Mouse (Mus musculus) gonadal fat pad, adult 2 months (tissue): ENCODE measurements around the gene Trpm5. TPM values are rescaled to one million over a fixed set of nuclear protein-coding genes. Genes with fewer than 3 reads are reported as not detected.

Experiments used
- DNase-seq: peaks from one replicate; pipeline ENCODE4 v3.0.0-alpha.2; 2012; ENCODE audit warnings: low read depth
- polyA plus RNA-seq: library from polyadenylated mRNA; depleted of rRNA; stranded (reverse); fragments of >200 nt; gene quantifications from 2 replicates; pipeline ENCODE4 v1.2.3, GENCODE M21; 2012; rRNA removed

Gene Trpm5
- 0.35 and 0.36 TPM in 2 replicates for polyA plus RNA-seq

DNA sequence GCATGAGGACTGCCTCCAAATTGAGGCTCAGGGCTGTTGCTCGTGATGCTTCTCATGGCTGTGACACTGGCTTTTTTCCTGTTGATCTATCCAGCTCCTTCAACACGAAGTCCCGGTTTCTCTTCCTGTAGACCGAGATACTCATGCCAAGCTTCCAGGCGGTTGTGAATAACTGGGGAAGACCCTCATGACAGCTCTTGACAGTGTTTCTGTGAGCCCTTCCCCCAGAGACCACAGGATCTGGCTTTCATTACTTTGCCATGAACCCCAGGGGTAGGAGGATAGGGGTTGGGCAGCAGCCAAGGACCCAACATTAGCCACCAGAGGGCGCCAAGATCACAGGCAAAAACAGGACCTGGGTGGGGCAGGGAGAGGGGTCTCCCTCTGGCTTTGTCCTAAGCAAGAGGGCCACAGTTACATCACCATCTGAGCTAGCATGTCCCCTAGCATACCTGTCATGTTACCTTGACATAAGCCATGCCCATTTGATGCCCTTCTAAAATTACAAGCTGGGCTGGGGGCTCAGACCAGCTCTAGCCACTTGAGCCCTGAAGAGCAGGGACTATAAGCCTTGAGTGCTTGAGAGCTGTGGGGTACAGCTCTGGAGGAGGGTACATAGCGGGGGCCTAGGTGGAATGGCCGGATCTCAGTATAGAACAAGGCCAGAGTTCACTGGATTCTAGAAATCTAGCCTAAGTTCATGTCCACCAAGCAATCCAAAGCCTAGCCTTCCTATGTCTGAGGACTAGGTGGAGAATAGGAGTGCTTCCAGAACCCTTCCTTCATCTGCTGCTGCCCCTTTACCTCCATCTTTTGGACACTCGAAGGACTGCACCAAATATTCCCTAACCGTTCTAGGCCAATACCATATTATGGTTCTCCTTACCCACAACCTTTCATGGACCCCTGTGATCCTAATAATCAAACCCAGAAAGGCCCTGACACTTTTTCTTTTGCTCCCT, at the start of gene Trpm5:
Gene Trpm5, minus strand, starts transcription at position 51 of the 962 bp plus-strand sequence.
- no peak for DNase-seq

DNA sequence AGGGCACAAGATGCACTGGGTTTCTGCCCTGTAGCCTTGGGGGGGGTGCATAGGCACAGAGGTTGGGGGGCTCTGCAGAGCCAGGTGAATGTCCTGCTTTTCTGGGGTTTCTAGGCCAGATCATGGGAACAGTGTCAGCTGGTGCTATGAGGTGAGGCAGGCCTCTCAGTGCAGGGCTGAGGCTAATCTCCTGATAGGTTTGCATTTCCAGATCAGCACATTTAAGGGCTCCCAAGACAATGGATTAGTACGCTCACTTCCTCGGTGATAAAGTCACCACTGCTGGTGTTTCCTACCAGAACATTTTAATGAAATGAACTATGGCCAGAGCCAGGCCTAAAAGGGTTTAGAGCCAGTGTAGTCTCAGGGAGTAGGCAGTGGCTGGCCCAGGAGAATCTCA, 48.2 kb upstream of the Trpm5 start:
- no peak for DNase-seq

DNA sequence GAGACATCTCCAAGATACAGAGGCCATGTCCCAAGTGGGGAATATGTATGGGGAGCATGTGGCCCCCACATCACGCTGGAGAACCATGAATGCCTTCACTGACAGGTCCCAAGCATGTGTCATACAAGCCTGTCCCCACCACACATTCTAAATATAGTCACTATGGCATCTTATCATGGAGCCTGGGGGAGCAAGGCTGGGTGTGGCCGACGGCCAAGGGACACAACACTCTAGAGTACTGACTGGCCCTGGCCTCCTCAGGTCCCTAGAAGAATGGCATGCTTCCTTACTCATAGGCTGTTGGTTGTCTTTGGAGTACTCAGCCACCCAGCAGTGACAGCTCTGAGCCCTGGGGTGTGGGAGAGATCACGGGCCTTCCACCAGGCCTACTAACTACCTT, 45.5 kb upstream of the Trpm5 start:
- DNase-seq, result no peak

DNA sequence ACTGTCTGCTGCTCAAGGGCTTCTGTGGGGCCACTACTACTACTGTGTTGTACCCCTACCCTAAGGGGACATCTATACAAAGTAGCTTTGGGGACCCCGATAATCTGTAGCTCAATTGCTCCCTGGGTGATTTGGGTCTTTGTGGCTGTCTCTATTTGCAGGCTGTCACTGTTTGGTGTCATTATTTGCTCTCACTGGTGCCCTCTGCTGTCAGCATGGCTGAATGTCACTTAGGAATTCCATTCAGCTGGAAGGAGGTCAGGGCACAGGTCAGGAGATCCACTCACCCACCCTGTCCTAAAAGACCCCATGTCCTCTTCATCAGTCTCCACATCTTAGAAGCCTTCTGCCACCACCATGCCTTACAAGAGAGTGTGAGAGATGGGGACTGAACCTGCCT, 44.3 kb upstream of the Trpm5 start:
- DNase-seq, result no peak

DNA sequence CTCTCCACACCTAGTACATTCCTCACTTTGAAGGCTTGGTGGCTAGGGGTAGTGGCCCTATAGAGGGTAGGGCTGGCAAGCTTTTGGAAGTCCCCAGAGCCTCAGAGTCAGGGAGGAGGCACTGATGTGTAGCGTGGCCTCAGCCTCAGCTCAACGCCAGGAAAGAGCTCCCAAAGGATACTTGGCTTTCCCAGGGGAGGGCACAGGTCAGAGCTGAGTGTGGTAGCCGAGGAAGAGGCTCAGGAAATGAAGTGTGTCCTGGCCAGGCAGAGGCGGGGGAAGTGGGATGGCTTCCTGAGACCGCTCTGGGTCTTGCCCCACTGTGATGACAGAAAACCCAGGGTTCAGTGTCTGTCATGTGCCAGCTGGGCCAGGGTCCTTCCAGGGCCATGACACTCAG, 42.1 kb upstream of the Trpm5 start:
- DNase-seq, result no peak

DNA sequence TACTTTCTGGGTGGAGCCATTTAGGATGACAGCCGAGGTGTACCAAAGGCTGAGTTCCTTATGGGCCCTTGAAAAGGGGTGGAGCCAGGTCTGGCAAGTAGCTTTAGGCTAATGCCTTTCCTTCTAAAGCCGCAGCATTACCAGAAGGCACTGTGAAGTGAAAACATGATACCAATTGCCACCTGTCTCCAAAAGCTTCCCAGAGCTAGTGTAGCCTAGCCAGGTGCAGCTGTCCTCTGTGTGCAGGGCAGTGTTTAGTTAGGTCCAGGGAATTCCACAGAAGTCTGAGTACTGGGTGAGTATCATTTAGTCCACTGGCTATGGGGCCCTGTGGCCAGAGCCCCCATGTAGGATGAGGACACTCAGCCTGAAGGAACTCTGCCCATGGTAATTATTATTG, 41.7 kb upstream of the Trpm5 start:
- no peak for DNase-seq

DNA sequence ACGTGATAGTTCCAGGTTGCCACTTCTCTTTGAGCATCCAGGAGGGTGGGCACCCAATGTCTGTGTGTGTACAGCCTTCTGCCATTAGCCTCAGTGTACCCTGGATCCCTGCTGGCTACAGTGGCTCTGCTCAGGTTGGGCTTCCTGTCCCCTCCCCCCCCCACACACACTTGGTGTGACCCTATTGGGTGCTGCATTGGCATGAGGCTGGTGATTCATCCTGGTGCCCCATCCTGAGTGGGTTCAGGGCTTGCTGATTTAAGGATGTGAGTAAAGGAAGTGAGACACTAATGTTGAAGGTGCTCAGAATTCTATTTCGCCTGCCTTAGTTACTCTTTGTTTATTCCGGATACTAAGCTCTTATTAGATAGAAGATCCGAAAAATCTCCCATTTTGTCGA, 38.4 kb upstream of the Trpm5 start:
- no peak for DNase-seq

DNA sequence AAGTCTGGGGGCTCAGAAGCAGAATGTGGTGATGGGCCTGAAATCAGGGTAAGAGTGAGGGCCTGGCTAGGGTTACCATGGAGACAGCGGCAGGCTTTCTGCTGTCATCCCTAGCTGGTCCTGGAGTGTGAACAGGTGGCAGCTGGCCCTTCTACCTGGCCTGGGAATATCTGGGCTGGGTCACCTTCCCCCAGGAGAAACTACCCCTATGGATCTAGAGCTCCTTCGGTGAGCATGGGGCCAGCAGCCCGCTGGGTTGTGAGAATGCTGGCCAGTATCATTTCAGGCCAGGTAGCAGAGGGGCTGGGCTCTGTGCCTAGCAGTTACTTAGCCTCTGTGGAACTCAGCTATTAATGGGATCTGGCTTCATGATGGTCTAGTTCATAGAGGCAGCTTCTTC, 30.5 kb upstream of the Trpm5 start:
- DNase-seq, result no peak

DNA sequence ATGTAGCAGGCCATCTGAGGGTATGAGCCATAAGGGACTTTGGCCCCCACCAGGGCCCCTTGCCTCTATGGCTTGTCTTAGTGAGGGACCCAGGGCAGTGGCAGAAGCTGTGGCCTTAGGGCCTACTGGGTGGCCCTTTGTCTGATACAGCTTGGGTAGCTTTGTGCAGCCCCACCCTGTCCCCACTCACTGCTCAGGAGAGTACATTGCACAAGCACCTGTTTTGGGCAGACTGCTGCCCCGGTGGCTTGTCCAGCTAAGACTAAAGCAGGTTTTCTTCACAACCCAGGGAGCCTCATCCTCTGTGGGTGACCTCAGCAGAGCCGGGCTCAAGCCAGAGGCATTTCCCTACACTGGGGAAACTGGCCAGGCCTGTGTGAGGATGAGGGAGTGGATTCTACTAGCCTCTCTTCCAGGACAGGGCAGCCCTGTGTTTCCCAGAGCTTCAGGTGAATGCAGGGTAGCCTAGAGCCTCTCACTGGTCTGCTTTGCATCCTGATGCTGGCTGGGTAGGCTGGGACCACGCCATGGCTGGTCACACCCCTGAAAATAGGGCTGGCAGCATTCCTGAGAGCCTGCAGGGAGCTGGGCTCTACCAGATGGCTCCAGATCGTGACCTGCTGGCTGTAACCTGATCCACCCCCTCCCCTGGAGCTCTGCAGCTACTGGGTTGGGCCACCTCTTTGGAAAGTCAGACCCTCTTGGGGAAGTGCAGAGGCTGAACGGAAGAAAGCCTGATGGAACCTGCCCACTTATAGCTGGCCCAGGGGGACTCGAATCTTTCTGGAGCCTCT, 29.6 kb upstream of the Trpm5 start:
- DNase-seq, result no peak

DNA sequence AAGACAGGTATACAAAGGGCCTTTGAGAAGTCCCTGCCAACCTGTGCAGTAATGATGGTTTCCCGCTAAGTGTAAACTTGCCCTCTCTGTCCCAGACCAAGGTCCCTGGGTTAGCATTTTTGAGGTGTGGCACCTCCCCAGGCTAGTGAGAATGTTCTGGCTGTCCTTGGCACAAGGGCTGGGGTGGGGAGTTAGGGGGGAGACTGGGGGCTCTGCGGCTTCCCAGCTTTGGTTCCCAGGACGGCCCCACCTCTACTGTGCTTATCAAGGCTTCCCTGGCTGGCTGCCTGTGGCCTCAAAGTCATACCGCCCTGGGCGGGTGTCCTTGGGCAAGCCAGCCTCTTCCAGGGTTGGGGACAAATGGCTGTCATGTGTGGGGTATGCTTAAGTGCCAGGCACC, 27.7 kb upstream of the Trpm5 start:
- no peak for DNase-seq

DNA sequence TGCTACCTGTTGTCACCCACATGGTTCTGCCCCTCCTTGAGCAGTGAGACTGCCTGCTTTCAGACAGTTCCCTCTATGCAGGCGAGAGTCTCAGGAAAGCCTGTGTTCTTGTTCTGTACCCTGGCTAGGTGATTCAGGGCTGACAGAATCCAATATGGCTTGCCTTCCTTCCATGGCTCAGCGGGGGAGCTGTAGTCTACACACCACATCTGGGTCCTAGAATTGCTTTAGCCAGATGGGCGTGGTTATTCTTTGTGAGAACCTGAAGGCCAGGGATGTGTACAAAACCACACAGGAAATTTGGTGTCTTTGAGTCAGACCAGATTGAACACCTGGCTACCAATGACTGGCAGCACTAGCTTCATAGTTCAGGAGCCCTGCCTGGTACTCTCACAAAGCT, 25.4 kb upstream of the Trpm5 start:
- DNase-seq, result no peak

DNA sequence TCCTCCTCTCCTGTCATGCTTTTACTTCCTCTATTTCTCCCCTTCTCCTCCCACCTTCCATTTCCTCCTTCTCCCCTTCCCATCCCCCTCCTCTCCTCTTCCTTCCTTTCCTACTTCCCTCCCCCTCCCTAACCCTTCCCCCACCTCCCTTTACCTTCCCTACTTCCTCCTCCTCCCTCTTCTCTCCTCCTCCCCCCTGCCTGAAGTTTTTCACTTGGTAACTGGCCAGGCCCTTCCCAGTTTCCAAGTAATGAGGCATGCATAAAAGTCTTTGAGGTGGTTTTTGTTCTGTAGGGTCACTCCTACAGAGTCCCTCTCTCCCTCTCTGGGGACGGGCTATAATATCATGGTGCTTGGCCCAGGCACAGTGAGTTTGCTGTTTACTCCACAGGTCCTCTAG, 25.0 kb upstream of the Trpm5 start:
- DNase-seq, result no peak

DNA sequence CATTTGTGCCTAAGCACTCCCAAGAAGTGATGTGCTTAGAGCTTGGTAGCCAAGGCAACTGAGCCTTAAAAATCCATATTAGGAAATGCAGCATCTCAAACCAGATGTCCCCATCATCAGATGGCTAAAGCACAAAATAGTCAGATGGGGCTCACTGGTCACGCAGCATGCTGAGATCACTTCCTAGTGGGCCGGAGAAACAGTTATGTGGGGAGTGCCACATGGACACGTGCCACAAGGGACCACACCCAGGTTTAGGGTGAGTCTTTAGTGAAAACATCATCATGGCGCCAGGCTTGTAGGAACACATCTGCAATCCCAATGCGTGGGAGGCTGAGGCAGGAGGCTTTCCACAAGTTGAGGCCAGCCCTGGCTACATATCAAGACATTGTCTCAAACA, 22.1 kb upstream of the Trpm5 start:
- no peak for DNase-seq

DNA sequence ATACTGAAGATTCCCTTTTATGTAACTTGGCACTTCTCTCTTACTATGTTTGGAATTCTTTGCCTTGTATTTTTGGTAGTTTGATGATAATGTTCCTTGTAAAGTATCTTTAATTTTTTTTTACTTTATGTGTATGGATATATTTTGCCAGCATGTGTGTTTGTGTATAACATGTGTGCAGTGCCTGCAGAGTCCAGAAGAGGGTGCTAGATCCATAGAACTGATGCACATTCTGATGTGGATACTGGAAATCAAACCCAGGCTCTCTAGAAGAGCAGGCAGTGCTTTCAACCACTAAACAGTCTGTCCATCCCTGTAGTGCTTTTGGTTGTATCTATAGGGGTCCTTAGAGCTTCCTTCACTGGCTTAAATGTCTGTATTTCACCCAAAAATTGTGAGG, 20.3 kb upstream of the Trpm5 start:
- no peak for DNase-seq

DNA sequence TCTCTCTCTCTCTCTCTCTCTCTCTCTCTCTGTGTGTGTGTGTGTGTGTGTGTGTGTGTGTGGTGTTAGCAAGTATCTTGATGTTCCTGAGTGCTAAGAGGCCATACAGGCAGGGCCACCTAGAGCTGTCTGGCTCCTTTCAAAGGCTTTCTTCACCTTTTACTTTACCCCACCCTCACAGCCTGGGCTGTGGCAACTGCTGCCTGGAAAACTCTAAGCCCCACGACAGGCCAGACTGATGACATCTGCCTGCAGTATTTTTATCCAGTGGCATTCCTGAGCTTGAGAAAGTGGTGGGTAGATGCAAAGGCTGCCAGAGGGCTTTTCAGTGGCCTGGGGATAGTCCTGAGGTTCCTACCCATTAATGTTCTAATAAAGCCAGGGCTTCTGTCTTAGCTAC, 18.0 kb upstream of the Trpm5 start:
- DNase-seq, result no peak

DNA sequence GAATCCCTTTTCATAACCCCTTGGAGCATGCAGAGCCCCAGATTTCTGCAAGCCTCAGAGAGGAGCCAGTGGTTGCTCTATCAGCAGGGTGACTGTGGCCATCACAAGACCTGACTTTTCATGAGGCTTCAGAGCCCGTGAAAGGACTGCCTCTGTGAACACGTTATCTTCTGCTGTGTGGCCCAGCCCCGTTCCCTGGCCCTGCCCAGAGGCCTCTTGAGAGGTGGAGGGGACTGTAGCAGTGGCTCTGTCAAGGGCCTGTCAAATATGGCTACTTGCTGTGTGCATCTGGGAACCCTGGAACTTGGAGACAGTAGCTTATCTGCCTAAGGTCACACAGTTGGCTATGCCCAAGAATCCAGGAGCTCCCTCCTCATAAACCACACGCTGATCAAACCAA, 17.3 kb upstream of the Trpm5 start:
- no peak for DNase-seq

DNA sequence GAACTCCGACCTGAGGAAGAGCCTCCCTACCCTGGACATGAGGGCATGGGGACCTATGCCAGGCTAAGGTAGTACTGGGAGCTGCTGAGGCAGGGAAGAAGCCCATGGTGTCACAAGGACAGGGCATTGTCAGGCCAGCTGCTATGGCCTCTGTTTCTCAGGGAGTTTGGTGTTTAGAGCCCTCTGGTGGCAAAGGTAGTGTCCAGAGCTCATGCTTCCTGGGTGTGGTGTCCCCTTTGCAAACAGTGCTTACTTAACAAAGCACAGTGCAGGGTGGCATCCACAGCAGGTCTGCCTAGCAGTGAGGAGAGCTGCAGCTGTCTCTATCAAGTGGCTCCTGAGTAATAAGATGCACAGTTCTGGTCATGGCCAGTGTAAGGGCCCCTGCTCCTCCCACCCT, 16.4 kb upstream of the Trpm5 start:
- DNase-seq, result no peak

DNA sequence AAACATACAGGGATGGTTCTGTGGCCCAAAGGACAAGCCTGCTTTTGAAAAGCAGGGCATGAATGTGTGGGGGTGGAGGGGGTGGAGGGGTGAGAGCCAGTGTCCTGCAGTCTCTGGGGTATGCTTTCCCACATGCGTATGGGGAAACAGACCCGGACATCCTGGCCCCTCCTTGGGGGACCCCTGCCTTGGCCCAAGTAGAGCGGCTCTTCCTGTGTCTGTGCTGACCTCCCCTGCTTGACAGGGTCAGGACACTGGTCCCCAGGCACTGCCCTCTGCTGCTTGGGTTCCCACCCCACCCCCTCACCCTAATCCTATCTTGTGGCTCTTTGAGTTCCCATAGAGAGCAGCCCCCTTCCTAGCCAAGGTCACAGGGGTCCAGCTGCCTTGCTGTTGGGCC, 15.3 kb upstream of the Trpm5 start:
- no peak for DNase-seq

DNA sequence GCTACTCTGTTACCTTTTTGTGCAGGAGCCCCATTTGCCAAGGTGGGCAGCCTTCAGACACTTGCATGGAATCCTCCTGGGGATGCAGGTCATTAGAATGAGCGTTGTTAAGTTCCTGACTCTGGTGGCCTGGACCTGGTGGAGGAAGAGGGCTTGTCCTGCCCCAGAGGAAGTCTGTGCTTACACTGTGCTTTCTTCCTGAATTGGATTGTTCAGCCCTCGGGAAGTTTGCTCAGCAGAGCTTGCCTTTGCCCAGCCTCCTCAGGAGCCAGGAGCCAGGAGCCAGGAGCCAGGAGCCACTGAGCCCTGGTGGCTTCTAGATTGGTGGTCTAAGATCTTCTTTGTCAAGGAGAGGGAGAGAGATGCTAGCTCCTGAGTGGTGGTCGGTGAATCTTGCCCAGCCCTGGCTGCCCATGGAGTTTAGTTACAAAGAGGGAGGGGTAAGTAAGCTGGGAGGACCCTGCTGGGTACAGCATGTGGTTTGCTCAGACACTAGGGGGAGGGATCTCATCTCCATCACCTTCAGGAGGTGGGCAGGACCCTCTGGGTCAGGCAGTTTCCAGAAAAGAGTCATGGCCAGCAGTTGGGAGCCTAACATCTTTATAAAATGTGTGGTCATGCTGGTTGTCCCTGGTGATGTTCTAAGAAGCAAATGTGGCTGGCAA, 14.7 kb upstream of the Trpm5 start:
- DNase-seq, result no peak

DNA sequence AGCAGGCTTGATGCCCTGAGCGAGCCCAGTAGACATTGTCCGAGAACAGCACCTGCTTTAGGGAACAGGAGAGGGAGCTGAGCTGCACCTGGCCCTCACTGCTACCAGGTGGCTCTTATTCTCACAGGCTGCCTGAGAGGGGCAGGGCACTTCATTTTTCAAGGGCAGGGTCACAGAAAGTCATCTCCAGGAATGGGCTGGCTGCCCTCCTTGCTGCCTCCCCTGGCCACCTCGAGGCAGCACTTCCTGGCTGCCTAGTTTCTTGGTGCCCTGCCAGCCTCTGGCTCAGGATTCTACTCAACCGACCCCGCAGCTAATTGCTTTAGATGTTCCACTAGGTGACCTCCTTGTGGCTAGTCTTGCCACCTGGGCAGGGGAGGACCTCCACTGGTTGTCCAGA, 13.8 kb upstream of the Trpm5 start:
- DNase-seq, result no peak

DNA sequence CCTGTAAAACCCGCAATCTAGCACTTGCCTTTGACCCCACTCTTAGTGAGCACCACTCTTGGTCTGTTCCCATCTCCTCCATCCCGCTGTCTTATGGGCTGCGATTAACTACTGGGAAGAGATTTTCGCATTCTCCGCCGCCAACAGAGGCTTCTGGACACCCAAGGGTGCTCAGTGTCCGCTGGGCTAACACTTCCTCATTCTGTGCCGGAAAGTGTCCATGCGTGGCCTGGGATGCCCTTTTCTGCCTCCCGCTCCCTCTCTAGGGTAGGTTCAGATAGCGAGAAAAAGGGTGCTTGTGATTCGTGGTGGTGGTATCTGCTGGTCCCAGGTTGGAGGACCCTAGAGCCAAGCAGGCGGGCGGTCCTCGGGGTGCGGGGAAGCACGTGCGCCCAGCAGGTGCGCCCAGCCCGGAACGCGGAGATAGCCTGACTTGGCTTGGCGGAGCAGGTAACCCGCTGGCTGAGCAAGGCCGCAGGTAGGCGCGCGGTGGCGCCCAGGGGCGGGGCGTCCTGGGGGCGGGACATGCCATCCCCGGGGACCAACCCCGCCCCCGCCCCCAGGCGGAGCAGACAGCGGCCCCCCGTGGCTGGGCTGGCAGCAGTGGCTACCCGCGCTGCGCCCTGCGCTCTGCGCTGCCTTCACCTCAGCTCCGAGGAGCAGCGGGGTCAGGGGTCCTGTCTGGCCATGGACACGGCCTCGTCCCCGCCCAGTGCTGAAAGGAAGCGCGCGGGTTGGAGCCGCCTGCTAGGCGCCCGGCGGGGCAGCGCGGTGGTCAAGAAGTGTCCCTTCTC, 12.4 kb upstream of the Trpm5 start:
- DNase-seq, result no peak

DNA sequence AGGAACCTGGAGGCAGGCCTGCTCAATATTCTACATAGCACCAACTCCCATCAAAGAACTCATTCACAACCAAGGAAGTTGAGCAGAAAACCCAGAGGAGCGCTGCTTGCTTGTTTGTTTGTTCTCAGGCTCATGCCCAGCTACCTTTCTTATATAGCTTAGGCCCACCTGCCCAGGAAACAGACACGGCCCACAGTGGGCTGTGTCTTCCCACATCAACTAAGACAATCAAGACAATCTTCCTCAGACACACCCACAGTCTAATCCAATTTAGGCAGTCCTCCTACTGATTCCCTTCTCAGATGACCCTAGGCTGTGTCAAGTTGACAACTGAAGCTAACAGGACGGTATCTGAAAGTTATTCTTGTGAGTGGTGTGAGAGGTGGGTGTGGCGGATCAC, 11.6 kb upstream of the Trpm5 start, which contains the start of gene Kcnq1:
Gene Kcnq1, plus strand, starts transcription at position 301 of the 400 bp plus-strand sequence.
- DNase-seq, result no peak
